Mouse (Mus musculus): ENCODE results near the gene Ckmt2.

The Ckmt2 gene

DNA sequence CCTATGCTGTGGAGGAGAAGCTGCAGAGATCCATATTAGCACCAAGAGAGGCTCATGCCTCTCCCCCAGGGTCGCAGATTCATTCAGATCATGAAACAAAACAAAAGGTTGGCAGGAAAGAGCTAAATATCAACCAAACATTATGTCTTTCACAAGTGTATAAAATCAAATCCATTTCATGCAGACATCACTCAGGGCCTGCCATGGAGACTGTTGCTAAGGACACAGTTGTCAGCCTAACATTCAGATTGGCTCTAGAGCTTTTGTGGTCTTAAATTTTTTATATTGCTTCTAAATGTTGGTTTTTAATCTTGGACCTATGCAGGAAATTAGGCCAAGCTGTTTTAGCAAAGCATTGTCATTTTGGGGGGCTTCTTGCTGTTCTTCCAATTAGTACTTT, 8.1 kb downstream of the Ckmt2 start:
- DNase-seq = no peak

DNA sequence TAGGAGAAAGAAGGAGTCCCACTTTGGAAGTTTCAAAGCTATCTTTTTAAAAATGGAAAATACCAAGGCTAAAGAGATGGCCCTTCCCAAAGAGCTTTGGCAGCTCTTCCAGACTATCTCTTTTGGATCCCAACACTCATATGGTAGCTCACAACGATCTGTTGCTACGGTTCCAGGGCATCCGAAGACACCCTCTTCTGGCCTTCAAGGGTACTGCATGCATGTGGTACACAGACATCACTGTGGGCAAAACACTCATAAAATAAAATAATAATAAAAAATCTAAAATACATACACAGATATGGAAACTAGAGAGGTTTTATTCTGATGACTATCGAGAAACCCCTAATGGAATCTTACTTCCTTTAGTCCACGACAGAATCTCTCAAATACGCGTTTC, 17.9 kb downstream of the Ckmt2 start:
- no peak for DNase-seq

DNA sequence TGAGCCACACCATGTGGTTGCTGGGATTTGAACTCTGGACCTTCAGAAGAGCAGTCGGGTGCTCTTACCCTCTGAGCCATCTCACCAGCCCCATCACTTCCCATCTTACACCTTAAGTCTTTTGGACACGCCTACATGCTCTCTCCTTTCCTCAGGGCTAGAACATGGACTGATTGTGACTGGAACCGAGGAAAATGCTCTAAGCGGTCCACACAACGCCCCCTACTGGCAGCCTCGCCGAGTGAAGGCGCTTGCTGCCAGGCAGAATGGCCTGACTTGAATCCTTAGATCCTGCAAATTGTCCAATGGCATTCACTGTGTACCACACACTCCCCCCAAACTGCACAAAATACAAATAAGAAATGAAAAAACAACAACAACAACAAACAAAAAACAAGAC, 19.3 kb downstream of the Ckmt2 start:
- no peak for DNase-seq

DNA sequence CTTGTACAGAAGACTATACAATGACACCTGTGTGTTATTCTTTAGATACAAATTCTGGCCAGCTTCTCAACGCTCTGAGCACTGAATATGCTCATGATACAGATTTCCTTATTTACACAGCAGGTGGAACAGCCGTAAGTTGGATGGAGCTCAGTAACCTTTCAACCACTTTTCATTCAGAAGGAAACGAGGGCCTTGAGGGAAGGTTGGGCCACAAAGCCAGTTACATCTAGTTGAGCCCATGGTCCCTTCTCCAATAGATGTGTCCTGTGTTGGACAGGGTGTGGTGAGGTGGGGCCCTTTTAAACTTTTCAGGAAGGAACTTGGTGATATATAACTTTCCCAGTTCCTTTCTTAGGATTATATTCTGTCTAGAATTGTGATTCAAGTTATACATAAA, 22.3 kb downstream of the Ckmt2 start:
- no peak for DNase-seq

DNA sequence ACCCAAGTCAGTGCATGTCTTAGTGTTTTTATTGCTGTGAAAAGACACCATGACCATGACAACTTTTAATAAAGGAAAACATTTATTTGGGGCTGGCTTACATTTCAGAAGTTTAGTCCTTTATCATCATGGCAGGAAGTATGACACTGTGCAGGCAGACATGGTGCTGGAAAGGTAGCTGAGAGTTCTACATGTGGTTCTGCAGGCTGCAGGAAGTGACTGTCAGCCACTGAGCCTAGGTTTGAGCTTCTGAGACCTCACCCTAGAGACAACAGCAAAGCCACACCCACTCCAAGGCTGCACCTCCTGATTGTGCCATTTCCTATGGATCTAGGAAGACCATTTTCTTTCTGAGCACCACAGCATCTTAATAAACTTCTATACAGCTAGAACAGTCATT, 48.8 kb downstream of the Ckmt2 start:
- no peak for DNase-seq

DNA sequence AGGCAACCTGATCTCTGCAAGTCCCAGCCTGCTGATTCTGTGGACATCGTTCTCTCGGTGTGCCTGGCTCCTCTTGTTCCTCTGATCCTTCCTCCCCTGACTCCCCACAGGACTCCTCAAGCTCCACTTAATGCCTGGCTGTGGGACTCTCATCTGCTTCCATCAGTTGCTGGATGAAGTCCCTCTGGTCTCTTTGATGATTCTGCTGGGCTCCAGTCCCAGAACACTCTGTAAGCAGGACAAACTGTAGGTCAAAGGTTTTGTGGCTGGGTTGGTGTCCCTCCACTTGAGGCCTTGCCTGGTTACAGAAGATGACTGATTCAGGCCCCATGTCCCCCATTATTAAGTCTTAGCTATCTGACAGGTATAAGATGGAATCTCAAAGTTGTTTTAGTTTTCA, 50.6 kb downstream of the Ckmt2 start:
- DNase-seq = no peak

DNA sequence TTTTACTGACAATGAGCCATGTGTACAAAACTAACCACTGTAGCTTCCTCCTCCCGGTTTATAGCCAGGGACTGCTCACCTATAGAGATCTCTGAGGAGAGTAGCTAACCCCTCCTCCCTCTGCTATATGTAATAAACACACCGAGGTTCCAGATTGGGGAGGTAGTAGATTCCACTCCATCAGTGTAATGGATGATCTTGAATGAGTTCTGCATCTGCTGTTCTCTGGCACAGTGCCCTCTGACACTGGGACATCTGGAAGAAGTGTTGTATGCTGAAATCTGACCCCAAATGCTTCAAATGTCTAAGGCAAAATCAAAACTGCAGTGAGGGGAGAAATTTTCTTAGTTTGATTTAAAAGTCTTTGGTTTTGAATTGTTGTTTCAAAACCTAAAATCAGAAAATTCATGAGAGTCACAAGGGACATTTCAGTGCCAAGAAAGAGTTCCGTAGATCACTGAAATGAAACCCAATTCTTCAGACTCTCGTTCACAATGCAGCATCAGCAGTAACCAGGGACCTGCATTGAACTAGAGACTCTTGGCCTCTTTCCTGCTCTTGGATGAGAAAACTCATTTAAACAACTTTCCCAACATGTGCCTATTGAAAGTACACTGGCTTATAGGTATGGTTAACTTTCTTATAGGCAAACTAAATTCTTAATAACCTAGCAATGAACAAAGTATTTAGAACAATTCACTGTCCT, 51.7 kb downstream of the Ckmt2 start:
- DNase-seq = no peak

DNA sequence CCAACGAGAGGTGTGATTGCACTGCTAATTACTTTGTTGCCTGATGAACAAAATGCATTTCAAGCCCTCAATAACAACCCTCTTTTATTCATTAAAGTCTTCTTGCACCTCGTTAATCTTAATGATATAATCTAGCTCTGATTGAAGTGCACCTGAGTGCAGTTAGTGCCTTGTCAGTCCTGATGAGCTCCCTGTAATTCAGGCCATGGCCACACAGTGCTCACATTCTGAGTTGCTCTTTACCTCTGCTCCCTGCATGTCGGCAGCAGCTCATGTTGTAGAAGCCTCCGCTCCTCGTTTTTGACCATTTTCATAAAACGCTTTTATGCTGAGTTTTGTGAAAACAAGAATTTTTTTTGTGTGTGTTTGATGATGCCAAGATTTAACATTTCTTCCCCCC, 53.0 kb downstream of the Ckmt2 start:
- no peak for DNase-seq

DNA sequence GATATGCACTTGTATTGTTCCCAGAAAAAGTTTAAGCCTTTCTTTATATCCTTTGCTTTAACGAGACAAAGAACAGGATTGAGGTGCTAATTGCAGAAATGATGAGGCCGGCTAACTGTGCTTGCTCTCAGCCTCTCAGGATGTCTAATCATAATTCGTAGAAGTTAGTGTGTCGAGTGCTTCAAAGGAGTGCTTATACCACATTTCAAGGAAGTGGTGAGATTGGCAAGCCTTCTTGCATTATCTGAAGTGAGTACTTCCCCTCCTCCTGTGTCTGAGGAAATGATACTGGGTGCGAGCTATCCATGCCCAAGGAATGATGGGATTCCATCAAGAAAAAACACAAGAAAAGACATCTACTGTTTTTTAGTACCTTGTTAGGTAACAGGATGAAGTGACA, 62.0 kb downstream of the Ckmt2 start:
- no peak for DNase-seq

DNA sequence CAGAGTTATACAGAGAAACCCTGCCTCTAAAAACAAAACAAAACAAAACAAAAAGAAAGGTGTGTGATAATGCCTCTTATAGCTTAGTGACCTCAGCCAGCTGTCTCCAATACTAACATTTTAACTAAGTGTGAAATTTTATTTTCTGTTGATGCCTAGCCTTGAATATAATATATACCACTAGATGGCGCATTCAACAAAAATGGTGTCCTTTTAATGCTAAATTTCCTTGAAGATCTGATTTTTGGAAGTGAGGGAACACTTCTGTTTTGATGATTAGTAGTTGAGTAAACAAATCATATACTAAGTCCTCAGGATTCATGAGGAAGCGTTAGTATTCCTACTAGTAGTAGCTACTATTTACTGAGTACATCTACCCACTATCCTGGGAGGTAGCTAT, 67.2 kb downstream of the Ckmt2 start:
- no peak for DNase-seq

DNA sequence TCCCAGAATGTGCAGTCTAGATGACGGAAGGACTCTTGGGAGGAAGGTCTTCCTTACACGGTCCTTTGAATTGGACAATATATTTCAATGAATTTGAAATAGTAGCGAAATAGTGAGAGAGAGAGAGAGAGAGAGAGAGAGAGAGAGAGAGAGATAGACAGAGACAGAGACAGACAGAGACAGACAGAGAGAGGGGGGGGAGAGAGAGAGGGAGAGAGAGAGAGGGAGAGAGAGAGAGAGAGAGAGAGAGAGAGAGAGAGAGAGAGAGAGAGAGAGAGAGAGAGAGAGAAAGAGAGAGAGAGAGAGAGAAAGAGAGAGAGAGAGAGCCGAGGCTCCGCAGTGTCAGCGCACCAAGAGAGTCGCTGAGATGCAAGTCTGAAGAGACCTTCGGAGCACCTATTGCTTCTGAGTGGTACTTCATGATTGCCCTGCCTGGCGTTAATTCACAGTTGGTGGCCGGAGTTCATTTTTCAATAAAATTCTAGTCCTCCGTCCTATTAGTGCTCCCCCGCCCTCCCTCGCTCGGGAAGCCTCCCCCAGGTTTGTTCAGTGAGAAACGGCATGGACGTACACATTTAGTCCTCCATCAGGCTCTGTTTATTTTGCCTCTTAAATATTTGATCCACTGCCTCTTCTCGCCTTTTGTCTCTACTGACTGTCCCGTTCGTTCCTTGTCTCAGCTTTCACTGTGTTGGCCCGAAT, 68.7 kb downstream of the Ckmt2 start:
- DNase-seq = no peak

DNA sequence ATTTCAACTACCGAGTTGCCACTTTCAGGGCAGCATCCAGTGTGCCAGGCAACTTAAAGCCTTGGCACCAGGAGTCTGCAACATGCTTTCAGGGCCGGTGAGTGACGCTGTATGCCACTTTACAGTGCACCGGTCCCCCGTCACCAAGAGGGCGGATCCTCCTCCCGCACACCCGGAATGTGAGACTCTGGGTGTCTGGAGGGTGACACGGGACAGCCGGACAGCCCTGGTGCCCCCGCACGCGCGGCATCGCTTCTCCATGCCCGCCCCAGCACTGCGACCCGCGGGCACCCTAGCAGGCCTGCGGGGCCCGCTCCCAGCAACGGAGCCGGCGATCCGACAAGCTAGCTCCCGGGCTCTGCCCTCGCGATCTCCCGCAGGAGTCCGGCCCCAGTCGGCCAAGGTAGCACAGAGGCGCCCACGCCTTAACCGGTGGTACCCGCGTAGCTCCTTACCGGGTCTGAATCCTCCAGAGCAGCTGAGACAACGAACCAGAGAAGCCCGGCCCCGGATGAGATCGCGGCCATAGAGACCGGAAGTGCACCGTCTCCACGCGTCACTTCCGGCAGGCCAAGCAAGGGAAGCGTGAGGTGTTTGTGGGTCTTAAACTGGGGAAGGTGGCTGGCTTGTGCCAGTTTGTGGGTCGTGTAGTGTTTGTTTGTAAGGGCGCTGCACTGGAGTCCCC, 69.4 kb downstream of the Ckmt2 start, which contains the start of gene Zcchc9:
Gene Zcchc9, minus strand, starts transcription at position 551 of the 685 bp plus-strand sequence.
- peak; percentile 93 for DNase-seq
